Mouse (Mus musculus): ENCODE results near the gene Cox17.

The Cox17 gene

DNA sequence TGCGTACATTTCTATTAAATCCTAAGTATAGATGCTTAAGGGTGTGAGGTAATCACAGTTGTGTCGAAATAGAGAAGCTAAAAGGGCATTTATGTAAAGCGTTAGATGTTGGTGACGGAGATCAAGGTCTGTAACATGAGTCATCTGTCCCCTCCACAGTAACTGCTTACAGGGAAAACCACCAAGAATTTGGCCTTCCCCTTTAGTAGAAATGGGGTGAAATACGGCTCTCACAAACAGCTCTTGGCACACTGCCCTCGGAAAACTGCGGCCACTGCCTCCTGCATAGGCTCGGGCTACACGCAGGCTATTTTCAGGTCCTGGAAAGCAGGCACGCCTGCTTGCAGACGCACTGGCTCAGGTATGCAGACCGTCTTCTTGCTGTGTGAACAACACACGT, 49.4 kb downstream of the Cox17 start:
- DNase-seq = peak; percentile 56 to 78

DNA sequence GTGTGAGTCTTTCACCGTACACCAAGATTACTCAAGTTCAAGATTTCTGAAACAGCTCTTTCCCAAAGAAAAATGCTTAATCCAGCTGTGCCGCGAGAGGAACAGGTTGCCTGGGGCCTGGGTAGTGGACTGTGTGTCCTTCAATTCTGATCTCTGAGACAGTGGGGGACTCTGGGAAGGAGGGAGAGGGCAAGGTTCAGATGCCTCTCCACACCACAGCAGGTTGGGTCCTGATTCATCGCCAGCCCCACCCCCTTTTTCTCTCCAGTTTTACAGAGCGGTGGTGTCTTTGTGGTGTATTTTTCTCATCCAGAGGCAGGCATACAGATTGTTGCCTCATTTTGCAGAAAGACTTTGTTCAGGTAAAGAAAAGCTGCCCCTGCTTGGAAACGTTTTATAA, 51.5 kb downstream of the Cox17 start:
- DNase-seq = peak; percentile 81 to 84

DNA sequence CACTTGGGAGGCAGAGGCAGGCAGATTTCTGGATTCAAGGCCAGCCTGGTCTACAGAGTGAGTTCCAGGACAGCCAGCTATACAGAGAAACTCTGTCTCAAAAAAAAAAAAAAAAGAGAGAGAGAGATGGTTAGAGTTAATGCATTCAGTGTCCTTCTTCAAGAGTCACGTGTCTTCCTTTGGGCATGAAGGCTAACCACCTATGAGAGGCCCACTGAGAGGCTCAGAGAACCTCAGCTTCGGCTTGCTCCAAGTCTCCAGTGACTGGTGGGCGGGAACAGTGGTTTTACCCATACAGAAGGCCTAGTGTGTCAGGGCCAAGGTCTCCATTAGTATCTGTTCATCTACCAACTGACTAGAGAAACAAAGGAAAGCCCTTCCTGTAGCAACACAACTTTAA, 52.3 kb downstream of the Cox17 start:
- DNase-seq = no peak

DNA sequence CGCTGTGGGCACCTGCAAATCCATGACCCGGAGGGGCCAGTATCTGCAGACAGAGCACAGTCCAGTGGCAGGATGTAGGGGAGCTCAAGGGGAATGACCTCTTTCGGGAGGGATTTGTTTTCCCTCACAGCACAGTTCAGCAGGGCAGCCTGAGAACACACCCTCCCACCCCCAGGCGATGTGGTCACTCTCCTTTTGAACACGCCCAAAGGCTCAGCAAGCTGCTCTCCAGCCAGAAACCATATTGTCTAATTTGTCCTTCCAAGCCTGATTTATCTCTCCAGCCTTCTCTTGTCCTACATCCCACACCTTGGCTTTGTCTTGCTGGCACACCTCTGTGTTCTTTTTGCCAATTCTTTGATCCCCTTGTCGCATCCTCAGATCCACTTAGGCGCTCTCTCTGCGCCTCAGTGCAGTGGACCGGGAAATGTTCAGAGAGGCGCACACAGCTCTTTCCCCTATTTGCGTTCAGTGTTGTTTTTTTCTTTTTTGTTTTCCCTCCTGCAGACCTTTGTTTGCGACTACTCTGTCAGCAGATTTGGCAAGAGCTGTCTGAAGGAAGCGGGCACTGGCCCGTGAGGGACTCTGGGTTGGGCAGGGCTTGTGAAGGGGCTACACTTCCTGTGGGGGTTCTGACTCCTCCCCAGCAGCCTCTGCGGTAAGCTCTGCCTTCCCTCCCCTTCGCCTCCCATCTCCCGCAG, 52.9 kb downstream of the Cox17 start:
- peak; percentile 57 to 67 for DNase-seq

GRCm38 (mm10) chr16:38400311-38400960, 53.6 kb downstream of the Cox17 start:
- no peak for DNase-seq

DNA sequence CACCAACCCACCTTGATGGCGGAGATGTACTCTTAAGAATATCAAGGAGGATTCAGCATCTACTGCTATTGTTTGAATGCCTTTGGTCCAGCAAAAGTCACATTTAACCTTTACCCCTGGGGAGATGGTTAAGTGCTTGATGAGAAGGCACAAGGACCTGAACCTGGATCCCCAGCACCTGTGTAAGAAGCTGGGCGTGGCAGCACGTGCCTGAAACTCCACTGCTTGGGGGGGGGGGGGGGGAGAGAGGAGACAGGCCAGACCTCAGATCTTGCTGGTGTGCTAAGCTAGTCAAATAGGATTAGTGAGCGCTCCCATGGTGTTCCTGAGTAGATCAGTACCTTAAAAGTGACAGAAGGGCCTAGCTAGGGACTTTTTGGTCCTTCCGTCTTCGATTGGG, 54.7 kb downstream of the Cox17 start:
- no peak for DNase-seq
